Mouse (Mus musculus) lung, adult 2 months (tissue): Measurements from ENCODE around the gene Inpp4b.

Experiments
- CTCF ChIP-seq: fragments of 200-500 bp; IDR thresholded peaks from 2 replicates; pipeline ENCODE4 v1.5.1; 2011; ENCODE audit warnings: mild to moderate bottlenecking, low read length, control low read depth; ENCODE audit not compliant: insufficient read depth
- POLR2A ChIP-seq: fragments of 200-500 bp; IDR thresholded peaks from 2 replicates; pipeline ENCODE4 v1.6.1; 2011; ENCODE audit warnings: low read depth, mild to moderate bottlenecking, control low read depth, low read length, borderline replicate concordance; ENCODE audit errors: extremely low read depth

DNA sequence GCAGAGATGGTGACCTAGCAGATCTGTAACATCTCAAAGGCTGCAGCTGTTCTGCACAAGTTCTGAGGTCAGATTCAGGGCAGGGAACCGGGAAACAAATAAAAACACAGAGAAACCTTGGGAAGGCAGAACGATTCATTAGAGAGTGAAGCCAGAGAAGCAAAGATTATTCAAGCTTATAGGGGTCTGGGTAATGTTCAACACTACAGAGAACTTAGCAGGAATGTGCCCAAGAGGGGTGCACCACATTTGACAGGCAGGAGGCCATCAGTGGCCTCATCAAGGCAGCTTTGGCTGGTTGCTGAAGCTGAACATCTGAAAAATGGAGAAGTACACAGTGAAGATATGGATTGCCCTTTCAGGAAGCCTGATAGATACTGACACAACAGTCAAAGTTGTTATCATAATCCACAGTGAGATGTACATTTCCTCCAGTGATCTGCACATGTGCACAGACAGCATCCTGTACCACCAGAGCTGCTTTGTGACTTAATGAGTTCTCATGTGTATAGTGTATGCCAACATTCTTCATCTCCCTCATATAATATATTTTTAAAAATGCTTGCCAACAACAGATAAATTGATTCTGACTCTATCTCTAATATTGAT lies 148.8 kb downstream of the Inpp4b start:
- TF ChIP-seq POLR2A (no peak), CTCF (no peak)
